Mouse (Mus musculus) kidney, embryonic 15.5 days (tissue): ENCODE results near the gene Itk. TPM values are rescaled to one million over a fixed set of nuclear protein-coding genes. Genes with fewer than 3 reads are reported as not detected.
"Not testable (repeated sequence)": the region's sequence is repeated elsewhere in the genome, so short reads cannot be mapped to it uniquely, and the experiment has no call there.

Experiments
- ATAC-seq: fragments of 200-750 bp; cut with Nextera tagmentation; replicated peaks from 2 replicates; pipeline ENCODE4 v1.8.0; 2017; ENCODE audit warnings: moderate TSS enrichment; ENCODE audit not compliant: low FRiP score
- H3K27ac ChIP-seq: fragments of 300-500 bp; sonication (generic); 2 replicates; pipeline ENCODE4 v1.5.1; 2015; ENCODE audit warnings: mild to moderate bottlenecking, inconsistent platforms
- H3K27me3 ChIP-seq: fragments of 300-500 bp; sonication (generic); 2 replicates; pipeline ENCODE4 v1.6.1; 2015; ENCODE audit warnings: inconsistent platforms
- H3K36me3 ChIP-seq: fragments of 300-500 bp; sonication (generic); 2 replicates; pipeline ENCODE4 v1.6.1; 2015; ENCODE audit warnings: inconsistent platforms
- H3K4me1 ChIP-seq: fragments of 300-500 bp; sonication (generic); 2 replicates; pipeline ENCODE4 v1.6.1; 2015; ENCODE audit warnings: inconsistent platforms
- H3K4me2 ChIP-seq: fragments of 300-500 bp; sonication (generic); 2 replicates; pipeline ENCODE4 v1.6.1; 2015; ENCODE audit warnings: moderate library complexity, mild to moderate bottlenecking, inconsistent platforms
- H3K4me3 ChIP-seq: fragments of 300-500 bp; sonication (generic); replicated peaks from 2 replicates; pipeline ENCODE4 v1.5.1; 2015; ENCODE audit warnings: mild to moderate bottlenecking, inconsistent platforms
- H3K9ac ChIP-seq: fragments of 300-500 bp; sonication (generic); 2 replicates; pipeline ENCODE4 v1.6.1; 2015; ENCODE audit warnings: mild to moderate bottlenecking, inconsistent platforms
- H3K9me3 ChIP-seq: fragments of 300-500 bp; sonication (generic); replicated peaks from 2 replicates; pipeline ENCODE4 v1.6.1; 2016; ENCODE audit warnings: inconsistent platforms
- WGBS: fragments of 180-500 bp; shearing (Covaris S2); methylation state at CpG from one replicate; pipeline ENCODE4 v1.1.7; 2015; ENCODE audit warnings: mixed read lengths; 5-methylcytosine and 5-hydroxymethylcytosine counted together
- polyA plus RNA-seq: library from polyadenylated mRNA; unstranded; fragments of >200 nt; fragmentation: Nextera tagmentation; extraction: Ambion mirVana; gene quantifications from 2 replicates; pipeline ENCODE4 v1.2.1, GENCODE M21; 2015

The Itk gene
- polyA plus RNA-seq: 0.18 and 0.28 TPM in 2 replicates

DNA sequence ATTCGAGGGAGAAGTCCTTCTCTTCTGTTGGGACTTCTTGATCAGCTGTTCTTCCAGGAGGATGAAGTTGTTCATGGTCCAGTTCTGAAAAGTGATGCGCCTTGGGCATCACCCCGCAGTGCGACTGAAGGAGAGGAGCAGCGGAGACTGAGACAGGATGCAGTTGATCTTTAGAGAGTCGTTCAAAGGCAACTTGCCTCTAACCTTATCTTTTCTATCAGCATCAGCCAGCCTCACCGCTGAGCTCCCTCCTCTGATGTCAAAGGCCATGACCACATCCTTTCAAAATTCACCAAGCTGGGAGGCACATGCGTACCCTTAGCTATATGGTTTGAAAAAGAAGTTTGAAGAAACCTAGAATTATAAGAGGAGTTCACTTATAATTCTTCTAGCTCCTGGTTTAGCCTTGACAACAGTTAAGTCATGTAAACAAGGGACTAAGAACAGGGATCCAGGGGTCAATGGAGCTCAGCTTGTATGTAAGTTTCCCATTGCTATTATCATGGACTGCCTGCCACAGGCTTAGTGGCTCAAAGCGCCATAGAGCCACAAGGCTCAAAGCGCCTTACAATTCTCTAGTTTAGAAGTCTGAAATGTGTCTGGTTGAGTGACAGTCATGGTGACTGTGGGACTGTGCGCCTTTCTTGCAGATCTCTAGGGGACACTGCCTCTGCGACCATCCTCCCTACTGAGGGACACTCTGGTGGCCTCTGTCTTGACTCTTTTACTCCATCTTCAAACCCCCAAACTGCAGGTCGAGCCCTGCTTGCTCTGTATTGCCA, at the start of gene Itk:
TSS of gene Itk (minus strand) at position 180 of the 782 bp plus-strand sequence.
- H3K9me3 ChIP-seq: no peaks in the 10 kb centered on the region
- H3K27me3 ChIP-seq: no peaks in the 10 kb centered on the region
- ATAC-seq: no peak
- H3K36me3 ChIP-seq: no peaks in the 10 kb centered on the region
- 0 out of 2 replicates have a peak within 1 kb of the TSS, but pooled peaks have one; percentile 1 for H3K4me2 ChIP-seq
- 0 out of 2 replicates have a peak within 1 kb of the TSS, but pooled peaks have one; percentile 41 for H3K27ac ChIP-seq
- 0 out of 2 replicates have a peak, but pooled peaks cover 2% of the 10 kb centered on the region for H3K4me1 ChIP-seq
- H3K4me3 ChIP-seq: no peak within 1 kb of the TSS
- H3K9ac ChIP-seq: no peak within 1 kb of the TSS
- 72% methylated on average over 13 of the region's 13 CpGs for WGBS

DNA sequence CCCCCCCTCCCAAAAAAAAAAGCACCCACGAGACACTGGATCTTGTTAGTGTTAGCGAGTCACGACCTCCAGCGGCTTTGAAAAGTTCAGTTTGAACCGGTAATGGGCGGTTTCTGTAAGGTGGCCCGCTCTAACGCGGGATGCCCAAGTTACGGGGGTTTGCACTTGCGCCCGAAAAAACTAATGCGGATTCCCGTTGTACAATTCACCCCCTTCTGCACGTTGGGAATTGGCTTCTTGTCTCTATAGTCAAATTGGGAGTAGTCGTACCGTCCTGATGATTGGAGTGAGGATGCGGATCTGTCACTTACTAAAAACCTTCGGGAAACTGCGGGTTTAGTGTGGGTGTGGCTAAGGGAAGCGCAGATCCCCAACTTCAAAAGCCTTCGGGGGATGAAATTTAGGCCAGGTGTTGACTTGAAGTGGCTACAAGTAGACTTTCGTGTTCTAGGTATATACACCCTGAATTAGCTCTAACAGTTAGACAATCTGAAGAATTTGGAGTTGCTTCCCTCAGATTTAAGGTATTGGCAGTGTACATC, 48.2 kb upstream of the Itk start:
- Histone ChIP-seq H3K9me3 (no peaks in the 10 kb centered on the region), H3K4me2 (peak overlapping the region; percentile 70), H3K4me1 (peaks cover 4% of the 10 kb centered on the region; the same call in 1 of the 2 replicates), H3K9ac (peak overlapping the region; percentile 93), H3K27me3 (no peaks in the 10 kb centered on the region), H3K4me3 (peak overlapping the region; percentile 99), H3K27ac (peak overlapping the region; percentile 96), H3K36me3 (peaks cover 34% of the 10 kb centered on the region)
- 2% methylated on average over 23 of the region's 23 CpGs for WGBS
- peak; percentile 46 for ATAC-seq

DNA sequence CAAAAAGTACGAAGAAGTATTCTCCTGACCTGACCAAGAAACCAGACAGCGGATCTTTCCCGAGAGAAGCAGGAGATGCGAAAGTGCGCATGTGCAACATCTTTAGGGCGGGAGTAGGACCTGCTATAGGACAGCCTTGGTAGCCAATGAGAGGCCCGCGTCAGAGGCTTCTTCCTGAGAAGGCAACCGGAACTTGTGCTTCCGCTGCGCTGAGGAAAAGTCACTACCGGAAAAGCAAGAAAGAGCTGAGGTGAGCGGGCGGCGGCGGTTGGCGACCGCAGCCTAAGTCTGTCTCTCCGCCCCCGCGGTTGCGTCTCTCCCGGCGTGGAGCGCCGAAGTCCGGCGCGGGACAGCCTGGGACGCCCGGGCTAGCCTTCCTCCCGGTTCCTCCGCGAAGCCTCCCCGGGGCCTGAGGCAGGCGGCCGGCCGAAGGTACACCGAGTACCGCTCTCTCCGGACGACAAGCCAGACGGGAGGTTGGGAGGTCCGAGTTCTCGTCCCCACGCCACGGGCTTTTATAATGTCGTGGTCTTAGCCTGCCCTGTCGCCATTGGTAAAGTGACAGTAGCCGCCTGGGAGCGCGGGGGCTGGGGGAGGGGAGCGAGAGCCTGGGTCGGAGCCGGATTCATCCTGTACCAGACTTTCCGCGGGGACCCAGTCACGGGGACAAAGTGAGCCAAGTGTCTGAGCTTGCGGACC, 47.6 kb upstream of the Itk start, which contains the start of gene Med7:
TSS of gene Med7 (plus strand) at position 166 of the 699 bp plus-strand sequence.
- peak within 1 kb of the TSS; percentile 96 for H3K27ac ChIP-seq
- H3K9ac ChIP-seq: peak within 1 kb of the TSS; percentile 93
- under 1% methylated on average over 59 of the region's 59 CpGs for WGBS
- no peaks in the 10 kb centered on the region for H3K27me3 ChIP-seq
- H3K4me1 ChIP-seq: peaks cover 4% of the 10 kb centered on the region; the same call in 1 of the 2 replicates
- peaks cover 28% of the 10 kb centered on the region for H3K36me3 ChIP-seq
- ATAC-seq: peak; percentile 99
- H3K4me3 ChIP-seq: peak within 1 kb of the TSS; percentile 99
- peak within 1 kb of the TSS; percentile 70 for H3K4me2 ChIP-seq
- no peaks in the 10 kb centered on the region for H3K9me3 ChIP-seq

DNA sequence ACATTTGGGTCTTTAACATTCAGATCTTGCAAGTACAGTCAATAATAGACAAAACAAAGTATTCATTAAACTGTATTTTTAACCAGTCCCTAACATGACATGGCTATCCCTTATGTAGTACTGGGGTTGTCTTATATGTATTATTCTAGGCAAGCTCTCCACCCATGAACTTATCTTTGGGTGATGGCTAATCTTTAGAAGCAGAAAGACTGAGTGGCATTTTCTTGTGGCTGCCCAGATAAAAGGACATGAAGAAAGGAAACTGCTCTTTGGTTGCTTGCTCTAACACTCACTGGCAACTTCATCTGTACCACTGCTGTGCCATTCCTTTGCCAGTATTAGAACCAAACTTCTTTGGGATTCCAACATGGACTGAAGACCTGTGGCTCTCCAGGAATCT, 46.0 kb upstream of the Itk start:
- Histone ChIP-seq H3K9ac (no peak overlapping the region), H3K4me3 (no peak overlapping the region), H3K4me1 (peaks cover 4% of the 10 kb centered on the region; the same call in 1 of the 2 replicates), H3K36me3 (peaks cover 16% of the 10 kb centered on the region), H3K27me3 (no peaks in the 10 kb centered on the region), H3K9me3 (no peaks in the 10 kb centered on the region), H3K4me2 (no peak overlapping the region), H3K27ac (no peak overlapping the region)
- no peak for ATAC-seq

DNA sequence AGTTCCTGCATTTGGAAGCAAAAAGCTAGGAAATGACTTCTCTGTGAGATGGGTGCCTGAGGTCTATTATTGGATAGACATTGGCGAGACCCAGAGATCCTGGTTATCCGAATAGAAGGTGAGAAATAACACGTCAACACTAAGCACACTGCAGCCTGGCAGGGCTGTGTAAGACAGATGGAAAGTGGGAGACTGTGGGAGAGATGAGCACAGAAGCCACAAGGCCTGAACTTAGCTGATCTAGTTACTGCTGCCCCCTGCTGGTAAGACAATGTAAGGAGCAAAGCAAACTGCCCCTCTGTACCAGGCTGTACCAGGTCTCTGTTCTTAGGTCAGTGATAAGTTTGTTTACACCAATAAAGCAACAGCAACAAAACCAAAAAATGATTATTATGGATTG, 41.8 kb upstream of the Itk start:
- WGBS: 23% methylated on average over 3 of the region's 3 CpGs
- H3K9me3 ChIP-seq: no peaks in the 10 kb centered on the region
- ATAC-seq: peak; percentile 88

DNA sequence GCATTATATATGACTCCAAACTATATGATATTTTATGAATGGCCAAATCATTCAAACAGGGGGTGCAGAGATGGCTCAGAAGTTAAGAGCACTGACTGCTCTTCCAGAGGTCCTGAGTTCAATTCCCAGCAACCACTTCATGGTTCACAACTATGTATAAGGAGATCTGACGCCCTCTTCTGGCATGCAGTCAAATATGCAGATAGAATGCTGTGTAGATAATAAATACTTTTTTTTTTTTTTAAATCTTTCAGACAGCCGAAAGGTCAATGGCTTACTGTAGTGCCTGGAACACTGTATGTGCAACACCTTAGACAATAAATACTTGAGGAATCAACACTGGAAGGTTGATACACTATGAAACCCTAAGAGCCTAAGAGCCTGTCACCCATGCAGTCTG, 40.8 kb upstream of the Itk start:
- Histone ChIP-seq H3K36me3 (no peaks in the 10 kb centered on the region), H3K9me3 (no peaks in the 10 kb centered on the region), H3K4me2 (no peak overlapping the region), H3K9ac (no peak overlapping the region), H3K27me3 (no peaks in the 10 kb centered on the region), H3K4me3 (no peak overlapping the region), H3K4me1 (no peaks in the 10 kb centered on the region), H3K27ac (no peak overlapping the region)
- WGBS: 92% methylated on average over 2 of the region's 2 CpGs
- ATAC-seq: no peak

More for the DNA sequence above, 41.8 kb upstream of the Itk start:
- Histone ChIP-seq H3K27ac (no peak overlapping the region), H3K4me1 (no peaks in the 10 kb centered on the region), H3K4me2 (no peak overlapping the region), H3K27me3 (no peaks in the 10 kb centered on the region), H3K9ac (no peak overlapping the region), H3K4me3 (no peak overlapping the region), H3K36me3 (no peaks in the 10 kb centered on the region)

DNA sequence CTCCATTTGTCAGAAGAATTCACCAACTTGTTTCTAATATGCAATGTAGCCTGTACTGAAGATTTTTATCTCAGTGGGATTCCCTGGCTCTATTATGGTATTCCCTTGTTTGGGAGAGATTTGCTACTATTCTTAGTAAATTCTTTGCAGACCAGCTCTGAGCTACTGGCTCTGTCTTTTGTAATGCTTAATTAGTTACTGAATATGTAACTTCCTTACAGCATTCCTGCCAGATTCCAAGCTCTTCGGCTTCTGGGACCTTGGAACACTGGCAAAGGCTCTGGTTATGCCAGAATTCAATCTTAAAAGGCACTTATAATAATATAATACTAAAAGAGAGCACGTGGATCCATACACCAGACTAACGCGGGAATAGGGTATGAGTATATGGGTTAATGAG, 38.8 kb upstream of the Itk start:
- H3K9me3 ChIP-seq, H3K4me2 ChIP-seq, H3K27ac ChIP-seq, H3K27me3 ChIP-seq, H3K9ac ChIP-seq, H3K36me3 ChIP-seq, H3K4me1 ChIP-seq, ATAC-seq, H3K4me3 ChIP-seq: not testable (repeated sequence)
- WGBS: 44% methylated on average over 4 of the region's 4 CpGs

DNA sequence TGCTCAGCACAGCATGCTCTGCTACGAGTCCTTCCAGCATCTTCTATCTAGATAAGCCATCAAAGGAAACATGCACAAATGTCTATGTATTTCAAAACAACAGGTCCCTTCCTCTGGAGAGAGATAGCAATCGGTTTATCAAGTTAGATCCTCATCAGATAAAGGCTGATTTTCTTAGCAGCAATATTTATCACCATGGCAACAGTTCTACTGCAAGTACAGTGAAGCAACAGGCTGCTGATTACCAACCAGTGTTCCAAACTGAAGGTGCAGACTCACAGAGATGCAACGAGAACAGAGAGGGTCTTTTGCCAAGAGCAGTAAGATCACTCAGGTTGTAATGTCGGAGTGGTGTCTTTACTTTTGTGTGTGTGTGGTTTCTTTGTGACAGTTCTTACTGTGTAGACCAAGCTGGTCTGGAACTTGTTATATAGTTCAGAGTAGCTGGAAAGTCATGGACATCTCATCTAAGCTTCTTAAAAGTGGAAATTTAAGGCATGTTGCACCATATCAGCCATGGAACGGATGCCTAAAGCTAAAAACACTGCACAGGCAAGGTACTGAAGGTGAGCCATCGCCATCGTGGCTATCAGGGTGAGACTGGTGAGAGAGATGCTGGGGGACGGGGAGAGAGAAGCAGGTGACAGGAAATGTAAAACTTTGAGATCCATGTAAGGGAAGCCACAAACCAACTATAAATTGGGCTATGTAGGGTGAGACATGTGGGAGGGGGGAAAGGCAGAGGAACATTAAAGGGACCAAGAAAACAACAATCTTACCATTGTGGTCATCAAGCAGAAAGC, 32.0 kb upstream of the Itk start:
- 80% methylated on average over 8 of the region's 8 CpGs for WGBS
- H3K9me3 ChIP-seq: no peaks in the 10 kb centered on the region
- no peaks in the 10 kb centered on the region for H3K36me3 ChIP-seq
- H3K4me3 ChIP-seq: no peak overlapping the region
- ATAC-seq: no peak
- no peaks in the 10 kb centered on the region for H3K27me3 ChIP-seq
- no peak overlapping the region for H3K4me2 ChIP-seq
- no peak overlapping the region for H3K9ac ChIP-seq
- H3K4me1 ChIP-seq: no peaks in the 10 kb centered on the region
- H3K27ac ChIP-seq: no peak overlapping the region

DNA sequence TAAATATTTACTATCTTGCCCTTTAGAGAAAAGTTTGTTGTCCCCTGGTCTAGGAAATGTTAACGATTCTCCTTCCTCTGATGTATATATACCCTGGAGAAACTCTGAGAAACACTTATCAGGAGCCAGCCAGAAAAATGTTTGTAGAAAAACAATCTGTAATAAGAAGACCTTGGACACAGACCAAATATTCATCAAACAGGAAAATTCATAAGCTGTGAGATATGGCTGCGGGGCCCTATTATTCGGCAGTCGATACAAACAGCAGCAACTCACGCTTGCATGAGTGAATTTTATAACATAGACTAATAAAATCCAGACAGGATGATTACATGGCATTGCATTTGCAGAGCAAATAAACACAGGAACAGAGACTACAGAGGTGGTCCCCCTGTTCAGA, 29.5 kb upstream of the Itk start:
- no peak overlapping the region for H3K4me3 ChIP-seq
- no peaks in the 10 kb centered on the region for H3K36me3 ChIP-seq
- ATAC-seq: no peak
- no peak overlapping the region for H3K9ac ChIP-seq
- H3K4me1 ChIP-seq: no peaks in the 10 kb centered on the region
- no peak overlapping the region for H3K27ac ChIP-seq
- WGBS: 78% methylated on average over 5 of the region's 5 CpGs
- no peak overlapping the region for H3K4me2 ChIP-seq
- no peaks in the 10 kb centered on the region for H3K9me3 ChIP-seq
- H3K27me3 ChIP-seq: no peaks in the 10 kb centered on the region

DNA sequence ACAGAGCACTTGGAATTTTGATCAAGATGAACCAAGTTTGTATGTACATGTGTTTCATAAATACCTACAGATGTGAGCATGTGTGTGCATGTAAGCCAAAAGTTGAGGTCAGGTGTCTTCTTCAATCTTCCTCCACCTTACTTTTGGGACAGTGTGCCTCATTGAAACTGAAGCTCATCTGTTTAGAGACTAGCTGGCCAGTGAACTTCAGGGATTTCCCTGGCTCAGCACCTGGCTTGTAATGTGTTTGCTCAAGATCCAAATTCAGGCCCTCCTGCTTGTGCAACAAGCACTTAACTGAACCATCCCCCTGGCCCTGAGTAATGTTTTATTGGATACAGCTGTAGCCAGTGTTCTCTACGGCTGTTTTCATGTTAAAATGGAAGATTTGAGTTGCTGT, 29.1 kb upstream of the Itk start:
- Histone ChIP-seq H3K27ac (no peak overlapping the region), H3K36me3 (no peaks in the 10 kb centered on the region), H3K4me2 (no peak overlapping the region), H3K9ac (no peak overlapping the region), H3K4me3 (no peak overlapping the region), H3K27me3 (no peaks in the 10 kb centered on the region), H3K9me3 (no peaks in the 10 kb centered on the region), H3K4me1 (no peaks in the 10 kb centered on the region)
- ATAC-seq: no peak
- 48% methylated on average over 1 of the region's 1 CpGs for WGBS

DNA sequence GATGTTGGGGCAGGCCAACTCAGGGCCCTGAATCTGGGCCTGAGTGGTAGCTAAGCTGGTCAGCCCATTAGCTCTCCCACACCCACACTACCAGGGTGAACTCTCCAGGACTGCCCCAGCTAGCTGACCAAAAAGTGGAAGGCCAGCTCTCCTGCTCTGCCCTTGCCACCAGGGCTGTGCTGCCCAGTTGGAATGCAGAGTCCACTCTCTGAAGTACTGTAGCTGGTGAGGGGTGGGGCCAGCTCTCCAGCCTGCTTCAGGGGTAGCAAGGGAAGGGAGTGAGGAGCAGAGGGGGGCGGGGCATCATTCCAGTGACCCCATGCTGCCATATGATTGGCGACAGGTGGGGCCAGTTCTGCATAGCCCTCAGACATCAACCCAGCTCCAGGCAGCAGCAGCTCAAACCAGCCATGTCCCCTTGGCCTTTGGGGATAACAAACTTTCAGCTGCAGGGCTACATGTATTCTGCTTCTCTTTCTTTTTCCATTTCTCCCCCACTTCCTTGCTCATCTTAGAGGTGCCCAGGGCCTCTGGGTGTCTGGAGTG, 20.8 kb upstream of the Itk start:
- Histone ChIP-seq H3K36me3 (no peaks in the 10 kb centered on the region), H3K9me3 (no peaks in the 10 kb centered on the region), H3K27ac (no peak overlapping the region), H3K4me2 (no peak overlapping the region), H3K4me1 (no peaks in the 10 kb centered on the region), H3K4me3 (no peak overlapping the region), H3K9ac (no peak overlapping the region), H3K27me3 (0 out of 2 replicates have a peak, but pooled peaks cover 3% of the 10 kb centered on the region)
- ATAC-seq: peak; percentile 52; the same call in 1 of the 2 replicates
- 43% methylated on average over 2 of the region's 2 CpGs for WGBS
